Mouse (Mus musculus) fibroblast of lung, adult 2 months (primary cell): ENCODE measurements around the gene Hif3a.
A peak's percentile ranks its signal among the peaks of the same experiment; 100 is the strongest.

ENCODE experiments used
- DNase-seq: peaks from one replicate; pipeline ENCODE4 v3.0.0-alpha.2; 2011; ENCODE audit warnings: low read depth

The Hif3a gene

GRCm38 (mm10) chr7:17056601-17057523, 5.4 kb downstream of the Hif3a start:
- DNase-seq, result no peak

- DNase-seq, result no peak
Observed at GRCm38 (mm10) chr7:17056081-17056581, 6.1 kb downstream of the Hif3a start.

- no peak for DNase-seq
Observed at GRCm38 (mm10) chr7:17055287-17055946, 6.8 kb downstream of the Hif3a start.

- no peak for DNase-seq
Observed at GRCm38 (mm10) chr7:17054325-17054989, 7.8 kb downstream of the Hif3a start.

GRCm38 (mm10) chr7:17050933-17051594, 11.2 kb downstream of the Hif3a start:
- DNase-seq, result no peak

GRCm38 (mm10) chr7:17050491-17050890, 11.7 kb downstream of the Hif3a start:
- DNase-seq, result no peak

GRCm38 (mm10) chr7:17048431-17049190, 13.6 kb downstream of the Hif3a start:
- no peak for DNase-seq

GRCm38 (mm10) chr7:17047041-17047682, 15.1 kb downstream of the Hif3a start:
- DNase-seq, result no peak

GRCm38 (mm10) chr7:17045743-17046142, 16.5 kb downstream of the Hif3a start:
- DNase-seq, result no peak

GRCm38 (mm10) chr7:17039373-17039772, 22.9 kb downstream of the Hif3a start:
- no peak for DNase-seq

GRCm38 (mm10) chr7:17038018-17038695, 24.1 kb downstream of the Hif3a start:
- DNase-seq, result no peak

- DNase-seq, result no peak
Observed at GRCm38 (mm10) chr7:17030239-17030638, 32.0 kb downstream of the Hif3a start.

GRCm38 (mm10) chr7:17028923-17029322, 33.3 kb downstream of the Hif3a start:
- DNase-seq, result no peak

- DNase-seq, result peak; percentile 61
Observed at GRCm38 (mm10) chr7:17027588-17028343, 34.5 kb downstream of the Hif3a start, which contains the start of gene Ppp5c. Gene Ppp5c, minus strand, starts transcription at chr7:17027924.

- DNase-seq, result peak; percentile 69
Observed at GRCm38 (mm10) chr7:17026710-17027587, 35.3 kb downstream of the Hif3a start.

- no peak for DNase-seq
Observed at GRCm38 (mm10) chr7:17025896-17026622, 36.2 kb downstream of the Hif3a start.

- DNase-seq, result no peak
Observed at GRCm38 (mm10) chr7:17025505-17025894, 36.7 kb downstream of the Hif3a start.
